Mouse (Mus musculus) E14TG2a.4 (cell line): ENCODE data around the gene Gramd4.
"Not testable (repeated sequence)": the region's sequence is repeated elsewhere in the genome, so short reads cannot be mapped to it uniquely, and the experiment has no call there.

Experiments used
- H3K27me3 ChIP-seq: 2 replicates; pipeline ENCODE4 v1.6.1; 2014; ENCODE audit warnings: low read length, control low read depth; ENCODE audit not compliant: insufficient read depth
- H3K36me3 ChIP-seq: 2 replicates; pipeline ENCODE4 v1.6.1; 2014; ENCODE audit warnings: low read length, control low read depth; ENCODE audit not compliant: insufficient read depth
- H3K4me1 ChIP-seq: replicated peaks from 2 replicates; pipeline ENCODE4 v1.6.1; 2014; ENCODE audit warnings: low read depth, low read length, control low read depth
- H3K4me3 ChIP-seq: replicated peaks from 2 replicates; pipeline ENCODE4 v1.5.1; 2014; ENCODE audit warnings: mild to moderate bottlenecking, low read length
- H3K9me3 ChIP-seq: 2 replicates; pipeline ENCODE4 v1.6.1; 2014; ENCODE audit warnings: low read length, control low read depth
- CTCF ChIP-seq: conservative IDR thresholded peaks from 2 replicates; pipeline ENCODE4 v1.5.1; 2014; ENCODE audit warnings: low read length
- NANOG ChIP-seq: IDR thresholded peaks from 2 replicates; pipeline ENCODE4 v1.6.1; 2014; ENCODE audit warnings: borderline replicate concordance, low read length, mixed read lengths
- POU5F1 ChIP-seq: IDR thresholded peaks from 2 replicates; pipeline ENCODE4 v1.6.1; 2014; ENCODE audit warnings: low read length, borderline replicate concordance

The Gramd4 gene

DNA sequence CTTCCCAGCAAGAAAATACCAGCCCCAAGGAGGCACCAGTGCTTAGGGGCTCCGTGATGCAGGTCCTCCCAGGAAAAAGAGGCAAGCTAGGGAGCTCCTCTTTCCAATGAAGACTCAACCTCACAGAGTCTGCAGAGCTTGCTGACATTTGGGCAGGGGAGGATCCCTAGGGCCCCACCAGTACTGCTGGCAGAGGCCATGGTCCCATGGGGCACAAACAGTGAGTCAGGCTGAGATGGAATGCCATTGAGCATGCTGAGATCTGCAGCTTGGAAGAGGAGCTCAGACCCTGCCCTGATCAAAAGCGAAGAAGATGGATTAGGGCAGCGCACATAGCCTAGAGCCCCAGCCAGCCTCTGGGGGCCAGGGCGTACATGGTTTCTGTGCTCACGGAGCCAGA, 16.1 kb upstream of the Gramd4 start:
- TF ChIP-seq NANOG, result no peak
- no peak for TF ChIP-seq CTCF
- no peak for TF ChIP-seq POU5F1
- Histone ChIP-seq H3K9me3 (no peaks in the 10 kb centered on the region), H3K36me3 (no peaks in the 10 kb centered on the region), H3K27me3 (peaks cover 37% of the 10 kb centered on the region), H3K4me3 (no peak overlapping the region), H3K4me1 (peaks cover 10% of the 10 kb centered on the region)

- Histone ChIP-seq H3K27me3 (peaks cover 37% of the 10 kb centered on the region), H3K4me3 (no peak overlapping the region), H3K36me3 (no peaks in the 10 kb centered on the region), H3K9me3 (no peaks in the 10 kb centered on the region), H3K4me1 (peaks cover 10% of the 10 kb centered on the region)
- TF ChIP-seq CTCF (no peak), POU5F1 (no peak), NANOG (no peak)
These were observed 15.1 kb upstream of the Gramd4 start for GRCm38 (mm10) chr15:86042364-86042763.

DNA sequence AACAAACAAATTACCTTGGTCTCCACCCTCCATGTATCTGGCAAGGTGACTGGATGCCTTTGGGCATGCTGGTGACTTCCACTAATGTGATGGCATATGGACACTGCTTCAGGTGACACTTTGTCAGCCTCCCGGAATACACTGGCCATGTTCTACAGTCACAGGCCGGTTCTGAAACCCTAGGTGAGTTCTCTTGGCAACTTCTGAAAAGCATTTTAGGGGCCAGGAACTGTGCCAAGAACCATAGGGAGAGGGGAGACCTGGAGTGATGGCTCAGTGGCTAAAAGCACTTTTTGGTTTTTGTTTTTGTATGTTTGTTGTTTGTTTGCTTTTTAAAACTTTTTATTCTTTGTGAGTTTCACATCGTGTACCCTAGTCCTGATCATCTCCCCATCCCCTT, 8.0 kb upstream of the Gramd4 start:
- H3K27me3 ChIP-seq, result 0 out of 2 replicates have a peak, but pooled peaks cover 4% of the 10 kb centered on the region
- TF ChIP-seq NANOG (no peak), CTCF (no peak), POU5F1 (no peak)
- no peaks in the 10 kb centered on the region for H3K36me3 ChIP-seq
- H3K9me3 ChIP-seq, result no peaks in the 10 kb centered on the region
- H3K4me1 ChIP-seq, result no peaks in the 10 kb centered on the region
- no peak overlapping the region for H3K4me3 ChIP-seq

- H3K4me3 ChIP-seq, result no peak overlapping the region
- H3K9me3 ChIP-seq, result no peaks in the 10 kb centered on the region
- no peaks in the 10 kb centered on the region for H3K4me1 ChIP-seq
- peaks cover 6% of the 10 kb centered on the region for H3K27me3 ChIP-seq
- TF ChIP-seq NANOG (no peak), POU5F1 (no peak), CTCF (no peak)
- H3K36me3 ChIP-seq, result no peaks in the 10 kb centered on the region
These were observed 7.2 kb upstream of the Gramd4 start for GRCm38 (mm10) chr15:86050170-86050743.

- no peaks in the 10 kb centered on the region for H3K9me3 ChIP-seq
- TF ChIP-seq NANOG, result no peak
- no peaks in the 10 kb centered on the region for H3K36me3 ChIP-seq
- no peaks in the 10 kb centered on the region for H3K4me1 ChIP-seq
- peaks cover 15% of the 10 kb centered on the region for H3K27me3 ChIP-seq
- H3K4me3 ChIP-seq, result no peak overlapping the region
These were observed 6.3 kb upstream of the Gramd4 start for GRCm38 (mm10) chr15:86051152-86051551.

DNA sequence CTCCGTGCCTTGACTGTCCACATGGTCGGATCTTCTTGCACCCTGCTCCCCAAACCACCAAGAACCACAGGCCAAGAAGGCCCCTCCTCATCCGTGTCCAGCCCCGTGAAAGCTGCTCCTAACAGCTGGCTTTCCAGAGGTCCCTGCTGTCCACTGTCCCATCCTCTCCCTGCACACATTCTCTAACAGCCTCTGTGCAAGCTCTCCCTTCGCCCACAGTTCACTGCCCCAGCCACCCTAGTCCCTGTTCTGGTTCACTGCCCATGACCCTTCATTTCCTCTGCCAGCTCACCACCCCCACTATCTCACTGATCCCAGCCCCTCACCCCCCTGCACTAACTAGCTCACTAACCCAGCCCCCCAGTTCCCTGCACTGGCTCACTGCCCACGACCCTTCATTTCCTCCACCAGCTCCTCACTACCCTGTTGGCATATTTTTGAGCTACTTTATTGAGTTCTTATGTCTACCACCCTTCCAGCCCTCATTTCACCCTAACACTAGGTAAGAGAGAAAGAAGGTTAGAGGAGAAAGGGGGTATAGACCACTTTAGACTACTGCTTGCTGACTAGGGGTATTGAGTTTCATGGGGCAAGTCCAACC, 5.5 kb upstream of the Gramd4 start:
- H3K4me3 ChIP-seq, result no peak overlapping the region
- TF ChIP-seq CTCF (no peak), POU5F1 (no peak), NANOG (no peak)
- H3K36me3 ChIP-seq, result no peaks in the 10 kb centered on the region
- no peaks in the 10 kb centered on the region for H3K9me3 ChIP-seq
- H3K4me1 ChIP-seq, result peaks cover 2% of the 10 kb centered on the region
- H3K27me3 ChIP-seq, result peaks cover 23% of the 10 kb centered on the region

DNA sequence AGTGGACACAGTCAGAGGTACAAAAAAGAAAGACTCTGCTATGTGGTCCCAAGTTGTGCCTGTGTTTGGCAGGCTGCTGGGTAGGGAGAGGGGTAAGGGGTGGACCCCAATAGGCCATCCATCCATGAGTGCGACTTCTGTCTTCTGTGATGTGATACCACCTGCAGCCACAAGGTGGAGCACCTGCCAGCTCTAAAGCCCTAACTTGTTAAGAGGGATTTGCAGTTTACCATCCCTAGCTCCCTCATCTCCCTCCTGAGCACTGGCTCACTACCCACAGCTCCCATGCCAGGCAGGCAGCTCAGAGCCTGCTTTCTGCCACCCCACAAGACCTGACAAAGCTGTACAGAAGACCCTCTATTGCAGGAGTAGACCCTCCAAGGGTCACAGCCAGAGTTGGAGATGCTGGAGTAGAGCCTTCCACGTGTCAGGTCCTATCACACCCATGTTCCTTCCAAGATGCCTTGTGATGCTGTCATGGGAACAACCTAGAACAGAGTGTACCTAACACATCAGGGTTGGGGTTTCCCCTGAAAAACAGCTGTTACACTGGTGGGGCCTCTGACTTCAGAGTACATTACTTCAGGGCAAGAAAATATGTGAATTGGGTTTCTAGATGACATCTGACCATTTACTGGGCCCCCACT, 3.5 kb upstream of the Gramd4 start:
- no peaks in the 10 kb centered on the region for H3K36me3 ChIP-seq
- H3K4me1 ChIP-seq, result peaks cover 15% of the 10 kb centered on the region
- no peak overlapping the region for H3K4me3 ChIP-seq
- peak; percentile 62 for TF ChIP-seq CTCF
- no peak for TF ChIP-seq POU5F1
- no peak for TF ChIP-seq NANOG
- H3K9me3 ChIP-seq, result no peaks in the 10 kb centered on the region
- peaks cover 37% of the 10 kb centered on the region for H3K27me3 ChIP-seq

DNA sequence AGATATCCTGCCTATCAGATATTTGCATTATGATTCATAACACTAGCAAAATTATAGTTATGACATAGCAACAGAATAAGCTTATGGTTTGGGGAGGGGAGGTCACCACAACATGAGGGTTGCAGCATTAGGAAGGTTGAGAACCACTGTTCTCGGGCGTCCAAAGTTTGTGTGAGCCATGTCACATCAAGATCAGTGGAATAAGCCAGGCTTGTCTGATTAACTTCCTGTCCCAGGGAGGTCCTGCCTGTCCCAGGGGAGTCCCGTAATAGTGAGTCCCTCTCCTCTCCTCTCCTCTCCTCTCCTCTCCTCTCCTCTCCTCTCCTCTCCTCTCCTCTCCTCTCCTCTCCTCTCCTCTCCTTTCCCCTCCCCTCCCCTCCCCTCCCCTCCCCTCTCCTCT, 2.6 kb upstream of the Gramd4 start:
- not testable (repeated sequence) for H3K36me3 ChIP-seq, H3K9me3 ChIP-seq
- H3K4me1 ChIP-seq, result peaks cover 21% of the 10 kb centered on the region

More for the DNA sequence above, 2.6 kb upstream of the Gramd4 start:
- not testable (repeated sequence) for H3K4me3 ChIP-seq
- H3K27me3 ChIP-seq, result peaks cover 45% of the 10 kb centered on the region
